Mouse (Mus musculus): Measurements from ENCODE around the gene Elf2.

- TF ChIP-seq FLI1 (IDR thresholded peaks at IDR 0.05; ENCODE audit: low read length) (no peak), GATA1 (IDR thresholded peaks at IDR 0.05; ENCODE audit: borderline replicate concordance, low read length) (no peak)
Measured at GRCm38 (mm10) chr3:51341268-51342081, 1.0 kb upstream of the Elf2 start.

Measured in megakaryocyte, embryonic 14.5 days (primary cell).